Mouse (Mus musculus) granulocyte monocyte progenitor cell, adult 5-6 weeks (primary cell): ENCODE measurements around the gene Pigu. TPM values are rescaled to one million over a fixed set of nuclear protein-coding genes. Genes with fewer than 3 reads are reported as not detected.

ENCODE experiments used
- ATAC-seq: replicated peaks from 2 replicates; pipeline ENCODE4 v1.8.0; 2016; ENCODE audit warnings: mild to moderate bottlenecking, moderate TSS enrichment, inconsistent platforms; ENCODE audit not compliant: poor library complexity, severe bottlenecking
- total RNA-seq, 2 experiments: library from RNA; stranded (forward) in 1 of 2; stranded (reverse) in 1 of 2; fragments of 200-712, 200-1000 nt in 1 of 2; fragments of >200 nt in 1 of 2; fragmentation: Nextera tagmentation in 1 of 2; gene quantifications; 2 replicates each; pipeline ENCODE4 v1.2.3; 2014 to 2017

The Pigu gene
- total RNA-seq, 2 experiments from 2014 or later: 44.0 to 52.3 TPM

DNA sequence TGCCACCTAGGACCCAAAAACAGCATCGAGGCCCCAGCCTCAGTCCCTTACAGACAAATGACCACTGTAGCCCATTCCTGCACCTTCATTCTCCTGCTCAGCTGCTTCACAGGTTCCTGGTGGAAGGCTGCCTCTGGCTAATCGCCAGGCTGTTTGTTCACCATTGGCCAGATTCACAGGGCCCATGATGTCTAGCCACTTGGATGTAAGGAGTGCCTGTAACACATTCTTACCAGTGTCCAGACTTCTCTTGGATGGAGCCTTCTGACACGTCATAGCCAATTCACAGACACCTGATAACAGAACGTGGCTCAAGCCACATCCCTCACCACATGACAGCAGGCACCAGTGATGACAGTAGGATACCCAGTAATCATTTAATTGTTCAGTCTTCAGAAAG is 111.0 kb downstream of the Pigu start:
- no peak for ATAC-seq

DNA sequence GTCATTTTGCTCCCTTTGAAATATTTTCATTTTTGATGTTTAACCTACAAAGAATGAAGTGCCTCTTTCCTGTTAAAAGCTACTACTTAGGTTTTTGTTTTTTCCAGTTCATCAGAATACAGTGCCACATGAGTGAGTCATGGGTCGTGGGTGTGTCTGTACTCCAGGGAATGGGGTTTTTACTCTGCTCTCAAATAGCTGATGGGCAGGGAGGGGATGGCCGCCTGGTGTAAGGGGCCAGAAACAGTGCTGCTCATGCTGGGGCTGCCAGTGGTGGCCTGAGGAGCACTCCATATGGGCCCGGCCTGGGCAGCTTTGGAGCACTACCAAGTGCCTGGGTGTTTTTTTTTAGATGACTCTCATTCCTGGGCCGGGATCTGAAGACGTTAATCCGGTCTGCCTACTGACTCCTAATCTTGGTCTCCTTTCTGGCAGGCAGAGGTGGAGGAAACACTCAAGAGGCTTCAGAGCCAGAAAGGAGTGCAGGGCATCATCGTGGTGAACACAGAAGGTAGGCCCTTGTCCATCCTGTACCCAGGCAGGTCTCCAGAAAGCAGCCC is 114.9 kb downstream of the Pigu start:
- no peak for ATAC-seq

- ATAC-seq: no peak
These were observed 116.3 kb downstream of the Pigu start for GRCm38 (mm10) chr2:155240915-155241314.

GRCm38 (mm10) chr2:155237276-155237675 is 120.0 kb downstream of the Pigu start:
- no peak for ATAC-seq

GRCm38 (mm10) chr2:155236362-155236992 is 120.8 kb downstream of the Pigu start, which contains the start of gene Dynlrb1:
Gene Dynlrb1 (plus strand): TSS chr2:155236533.
- peak; percentile 96 for ATAC-seq

DNA sequence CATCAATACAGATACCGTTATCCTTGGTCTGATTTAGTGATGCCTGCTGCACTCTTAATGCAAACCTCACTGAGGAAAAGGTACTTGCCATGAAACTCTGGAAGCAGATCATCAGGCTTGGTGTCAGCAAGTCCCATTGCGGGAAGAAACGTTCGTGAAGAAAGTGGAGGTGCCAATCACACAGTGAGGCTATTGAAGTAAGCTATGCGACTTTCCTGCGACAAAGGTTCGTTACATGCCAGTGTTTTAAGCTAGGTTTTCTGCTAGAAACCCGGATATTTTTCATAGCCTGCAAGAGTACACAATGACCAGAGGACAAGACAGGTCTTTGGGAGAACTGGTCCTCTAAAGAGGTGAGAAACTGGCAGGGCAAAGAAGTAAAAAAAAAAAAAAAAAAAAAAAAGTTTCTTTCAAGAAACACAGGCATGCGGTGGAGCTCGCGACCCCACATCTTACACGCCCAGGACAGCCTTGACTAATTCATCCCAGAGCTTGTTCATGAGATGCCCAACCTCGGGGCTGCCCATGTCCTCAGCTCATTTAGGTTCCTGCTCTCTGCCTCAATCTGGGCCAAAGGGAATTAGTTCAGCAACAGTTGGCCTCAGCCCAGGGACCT is 121.4 kb downstream of the Pigu start:
- ATAC-seq: peak; percentile 34

Other genes starting within 250 kb of the Pigu start
- 32.3 and 56.5 TPM in 2 replicates for gene Itch, start 223.9 kb downstream of the Pigu start, total RNA-seq (2014; fragmentation: Nextera tagmentation)
- gene Itch, start 223.9 kb downstream of the Pigu start, total RNA-seq (2017): 54.5 and 63.5 TPM in 2 replicates
- gene Dynlrb1, start 120.9 kb downstream of the Pigu start, total RNA-seq (2014; fragmentation: Nextera tagmentation): 233 and 296 TPM in 2 replicates
- 203 and 267 TPM in 2 replicates for gene Dynlrb1, start 120.9 kb downstream of the Pigu start, total RNA-seq (2017)
- gene Map1lc3a, start 81.1 kb downstream of the Pigu start, total RNA-seq (2014; fragmentation: Nextera tagmentation): 0.60 and 2.2 TPM in 2 replicates
- 1.1 and 1.3 TPM in 2 replicates for gene Map1lc3a, start 81.1 kb downstream of the Pigu start, total RNA-seq (2017)
- gene Trp53inp2, start 23.6 kb upstream of the Pigu start, total RNA-seq (2014; fragmentation: Nextera tagmentation): 0.23 and 0.95 TPM in 2 replicates
- gene Trp53inp2, start 23.6 kb upstream of the Pigu start, total RNA-seq (2017): 2.9 and 4.8 TPM in 2 replicates
- 59.4 and 61.0 TPM in 2 replicates for gene Ncoa6, start 116.5 kb upstream of the Pigu start, total RNA-seq (2014; fragmentation: Nextera tagmentation)
- gene Ncoa6, start 116.5 kb upstream of the Pigu start, total RNA-seq (2017): 14.2 and 15.8 TPM in 2 replicates
- 4.1 and 5.6 TPM in 2 replicates for gene Acss2, start 160.5 kb upstream of the Pigu start, total RNA-seq (2014; fragmentation: Nextera tagmentation)
- 3.6 and 4.4 TPM in 2 replicates for gene Acss2, start 160.5 kb upstream of the Pigu start, total RNA-seq (2017)
- gene Ggt7, start 160.8 kb upstream of the Pigu start, total RNA-seq (2014; fragmentation: Nextera tagmentation): not detected in 2 replicates
- not detected in 2 replicates for gene Ggt7, start 160.8 kb upstream of the Pigu start, total RNA-seq (2017)
- gene Gss, start 235.4 kb upstream of the Pigu start, total RNA-seq (2014; fragmentation: Nextera tagmentation): 17.0 and 18.2 TPM in 2 replicates
- gene Gss, start 235.4 kb upstream of the Pigu start, total RNA-seq (2017): 16.7 and 21.6 TPM in 2 replicates